Mouse (Mus musculus): Measurements from ENCODE around the gene Rem1.

Rem1 gene

DNA sequence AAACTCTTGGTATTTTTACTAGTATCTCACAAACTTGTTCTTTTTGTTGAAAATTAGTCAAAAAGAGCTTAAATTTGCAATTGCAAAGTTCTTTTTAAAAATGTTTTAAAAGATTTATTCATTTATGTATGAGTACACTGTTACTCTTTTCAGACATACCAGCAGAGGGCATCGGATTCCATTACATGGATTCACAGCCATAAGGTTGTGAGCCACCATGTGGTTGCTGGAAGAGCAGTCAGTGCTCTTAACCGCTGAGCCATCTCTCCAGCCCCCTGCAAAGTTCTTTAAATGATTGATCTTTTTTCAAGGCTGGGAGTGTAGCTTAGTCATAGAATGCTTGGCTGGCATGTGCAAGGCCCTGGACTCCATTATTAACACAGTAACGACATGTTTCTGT is 51.6 kb downstream of the Rem1 start:
- DNase-seq (ENCODE audit: low spot score): peak; percentile 66

DNA sequence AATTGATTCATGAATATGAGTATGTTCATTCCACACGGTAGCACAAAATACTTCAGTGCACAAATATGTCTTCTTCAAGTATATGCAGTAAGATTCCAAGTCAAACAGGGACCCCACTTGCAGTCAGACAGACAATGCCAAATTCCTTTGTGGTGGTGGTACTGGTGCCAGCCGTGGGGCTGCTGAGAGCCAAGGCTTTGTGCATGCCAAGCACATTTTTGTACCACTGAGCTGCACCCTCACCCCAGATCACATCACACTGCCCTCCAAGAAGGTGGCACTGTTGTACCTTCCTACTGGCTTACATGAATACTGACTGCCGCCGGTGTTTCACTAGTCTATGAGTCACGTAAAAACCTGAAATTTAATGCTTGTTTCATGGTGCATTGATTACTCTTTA is 52.2 kb downstream of the Rem1 start:
- no peak for DNase-seq (ENCODE audit: low spot score)

GRCm38 (mm10) chr2:152679701-152680355 is 53.1 kb downstream of the Rem1 start:
- DNase-seq (ENCODE audit: low spot score): no peak

DNA sequence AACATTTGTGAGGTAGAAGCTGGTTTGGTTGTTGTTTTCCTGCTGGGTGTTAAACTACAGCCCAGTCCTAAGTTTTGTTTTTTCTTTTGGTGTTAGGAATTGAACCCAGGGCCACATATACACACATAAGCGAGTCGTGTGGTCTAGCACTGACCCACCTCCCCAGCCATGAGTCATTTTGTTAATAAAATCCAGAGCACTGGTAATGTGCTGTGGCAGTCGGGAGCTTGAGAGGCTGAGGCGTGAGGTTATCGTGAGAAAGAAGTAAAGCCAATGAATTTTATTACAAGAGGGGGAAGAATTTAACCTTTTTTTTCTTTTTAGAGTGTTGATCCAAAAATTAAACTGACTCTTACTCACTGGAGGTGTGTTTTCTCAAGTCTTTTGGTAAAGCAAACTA is 56.3 kb downstream of the Rem1 start:
- DNase-seq (ENCODE audit: low spot score): peak; percentile 54
